ENCODE assay signal across 9 mouse cellular contexts in genomic region chr13:43930081-43930981, GRCm38 (mm10).
DNase-seq lines count a peak whose midpoint lies in the region; ATAC-seq and TF ChIP-seq lines count a peak whose summit lies in the region.
"Had no signal": no experiment of that assay in that cellular context is flagged by ENCODE, and none has a peak within 500 bp of the region (broad histone marks: within the 10 kb centered on the region; RNA-seq: fewer than 3 reads in every experiment).

No protein-coding gene starts in this region.

- H3K4me3 ChIP-seq in hindbrain, embryonic 14.5 days (replicated peaks; ENCODE audit: low read length), result no peak overlapping the region
- no peak overlapping the region for H3K4me3 ChIP-seq in midbrain, postnatal 0 days (ENCODE audit: low read depth, low read length)

- no peak overlapping the region for H3K4me2 ChIP-seq in hindbrain, embryonic 14.5 days (replicated peaks)
- H3K4me2 ChIP-seq in midbrain, postnatal 0 days (ENCODE audit: low read depth, low read length, poor library complexity, severe bottlenecking), result no peak overlapping the region

- peak; percentile 65 for DNase-seq in embryo, embryonic 10 days (ENCODE audit: low spot score)
- peak; percentile 20 for DNase-seq in embryo, embryonic 9.5 days (ENCODE audit: extremely low spot score)
- DNase-seq in hindbrain, embryonic 14.5 days (ENCODE audit: low spot score), result no peak
- DNase-seq in midbrain, postnatal 0 days (ENCODE audit: low spot score), result peak; percentile 47
- DNase-seq in lung, postnatal 36 days, result no peak
- DNase-seq in thymus, postnatal 0 days (ENCODE audit: low spot score), result no peak
- DNase-seq: adrenal gland, postnatal 10 days; kidney, postnatal 10 days had no signal

- H3K9me3 ChIP-seq in hindbrain, embryonic 14.5 days (ENCODE audit: control insufficient read depth, low read length), result no peaks in the 10 kb centered on the region
- no peaks in the 10 kb centered on the region for H3K9me3 ChIP-seq in midbrain, postnatal 0 days (ENCODE audit: low read length)

- 0 out of 2 replicates have a peak, but pooled peaks cover 5% of the 10 kb centered on the region for H3K4me1 ChIP-seq in hindbrain, embryonic 14.5 days (replicated peaks; ENCODE audit: control insufficient read depth, insufficient read depth, low read length)
- H3K4me1 ChIP-seq in midbrain, postnatal 0 days (ENCODE audit: insufficient read depth, low read length), result no peaks in the 10 kb centered on the region

- no peaks in the 10 kb centered on the region for H3K27me3 ChIP-seq in hindbrain, embryonic 14.5 days (ENCODE audit: control insufficient read depth, insufficient read depth, low read length)
- no peaks in the 10 kb centered on the region for H3K27me3 ChIP-seq in midbrain, postnatal 0 days (ENCODE audit: insufficient read depth, low read length)

- no peak for TF ChIP-seq CTCF in midbrain, postnatal 0 days (IDR thresholded peaks at IDR 0.05)

- 53% methylated on average over 19 of the region's 19 CpGs for WGBS in hindbrain, embryonic 14.5 days
- WGBS in midbrain, postnatal 0 days, result 59% methylated on average over 19 of the region's 19 CpGs

- H3K36me3 ChIP-seq in hindbrain, embryonic 14.5 days (replicated peaks; ENCODE audit: control insufficient read depth, insufficient read depth), result no peaks in the 10 kb centered on the region
- no peaks in the 10 kb centered on the region for H3K36me3 ChIP-seq in midbrain, postnatal 0 days (ENCODE audit: insufficient read depth, low read length)

- no peak overlapping the region for H3K9ac ChIP-seq in hindbrain, embryonic 14.5 days
- no peak overlapping the region; the same call in 1 of the 2 replicates for H3K9ac ChIP-seq in midbrain, postnatal 0 days (replicated peaks; ENCODE audit: low read length, poor library complexity, severe bottlenecking)

- no peak for ATAC-seq in hindbrain, embryonic 14.5 days (ENCODE audit: low FRiP score)
- ATAC-seq in midbrain, postnatal 0 days (ENCODE audit: low FRiP score), result no peak
- no peak for ATAC-seq in CD4-positive, CD25-positive, alpha-beta regulatory T cell, adult 4 months

- peak overlapping the region; percentile 5; the same call in 1 of the 2 replicates for H3K27ac ChIP-seq in hindbrain, embryonic 14.5 days
- H3K27ac ChIP-seq in midbrain, postnatal 0 days (ENCODE audit: low read depth, low read length), result no peak overlapping the region

Comparison
In these comparisons a context has a peak if more than half of its experiments do, and no peak if none do; other contexts are left out.
1. DNase-seq: peak in embryo, embryonic 10 days (single experiment), embryo, embryonic 9.5 days (single experiment) and midbrain, postnatal 0 days (single experiment); none in hindbrain, embryonic 14.5 days (single experiment), lung, postnatal 36 days (single experiment) and thymus, postnatal 0 days (single experiment).